Mouse (Mus musculus) mouse embryonic stem cell (cell line): ENCODE results near the gene Olfr495.

Experiments used
- in situ Hi-C, 2 experiments: fragments of 300-500 bp; cut with MboI; formaldehyde crosslinking; loops; 1 replicate in 1 of 2; 3 replicates in 1 of 2; pipeline ENCODE4 v1.14.3; 2019 to 2020; ENCODE audit warnings: low sequenced_read_pairs in 2 of 2, low pct_unique_long_range_greater_than_20kb in 1 of 2, mixed read lengths in 1 of 2; ENCODE audit not compliant: unreplicated experiment in 1 of 2

Gene Olfr495

DNA sequence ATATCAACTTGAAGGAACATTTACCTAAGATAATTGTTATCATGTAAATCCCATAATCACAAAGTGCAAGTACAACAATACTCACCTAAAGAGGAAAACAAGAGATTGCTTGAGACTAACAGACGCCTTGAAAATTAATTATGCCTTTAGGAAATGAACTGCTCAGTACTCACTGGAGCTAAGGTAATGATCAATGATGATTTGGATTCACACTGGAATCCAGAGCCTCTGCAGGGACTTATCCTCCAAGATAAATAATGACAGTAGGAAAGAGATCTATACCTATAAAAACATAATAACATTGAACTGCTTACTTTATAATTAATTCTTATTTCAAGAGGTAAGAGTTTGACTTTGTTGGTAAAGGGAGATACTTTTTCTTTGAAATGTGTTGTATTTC lies at the start of gene Olfr495:
TSS of gene Olfr495 (plus strand) at position 301 of the 400 bp plus-strand sequence.
- in situ Hi-C loops, result no loop called here

DNA sequence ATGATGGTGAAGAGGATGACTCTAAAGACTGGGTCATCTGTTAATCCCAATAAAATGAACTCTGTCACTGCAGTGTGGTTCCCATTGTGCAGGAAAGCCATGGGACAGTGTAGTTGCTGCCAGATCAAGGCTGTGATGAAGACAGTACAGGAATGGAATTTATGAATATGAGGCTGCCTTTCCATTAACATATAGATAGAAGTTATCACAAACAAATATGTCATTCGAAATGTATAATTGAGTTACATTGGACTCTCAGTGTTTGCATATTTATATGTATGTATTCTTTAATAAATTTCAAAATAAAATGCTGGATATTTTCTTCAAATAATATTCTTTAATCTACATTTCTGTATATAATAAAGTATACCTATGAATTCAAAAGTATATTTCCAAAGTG lies 46.1 kb upstream of the Olfr495 start, which contains the start of gene Olfr493:
TSS of gene Olfr493 (minus strand) at position 101 of the 400 bp plus-strand sequence.
- in situ Hi-C loops, result no loop called here

DNA sequence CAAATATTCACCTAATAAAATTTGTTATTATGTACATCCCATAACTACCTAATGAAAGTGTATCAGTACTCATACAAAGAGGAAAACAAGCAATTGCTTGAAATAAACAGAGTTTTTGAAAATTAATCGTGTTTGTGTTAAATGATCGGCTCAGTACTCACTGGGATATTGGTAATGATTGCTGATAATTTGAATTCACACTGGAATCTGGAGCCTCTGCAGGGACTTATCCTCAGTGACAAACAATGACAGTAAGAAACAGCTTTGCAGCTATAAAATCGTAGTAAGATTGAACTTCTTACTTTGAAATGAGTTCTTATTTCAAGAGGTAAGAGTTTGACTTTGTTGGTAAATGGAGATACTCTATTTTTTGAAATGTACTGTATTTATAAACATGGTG lies 27.9 kb upstream of the Olfr495 start, which contains the start of gene Olfr494:
TSS of gene Olfr494 (plus strand) at position 301 of the 400 bp plus-strand sequence.
- in situ Hi-C loops, result no loop called here

DNA sequence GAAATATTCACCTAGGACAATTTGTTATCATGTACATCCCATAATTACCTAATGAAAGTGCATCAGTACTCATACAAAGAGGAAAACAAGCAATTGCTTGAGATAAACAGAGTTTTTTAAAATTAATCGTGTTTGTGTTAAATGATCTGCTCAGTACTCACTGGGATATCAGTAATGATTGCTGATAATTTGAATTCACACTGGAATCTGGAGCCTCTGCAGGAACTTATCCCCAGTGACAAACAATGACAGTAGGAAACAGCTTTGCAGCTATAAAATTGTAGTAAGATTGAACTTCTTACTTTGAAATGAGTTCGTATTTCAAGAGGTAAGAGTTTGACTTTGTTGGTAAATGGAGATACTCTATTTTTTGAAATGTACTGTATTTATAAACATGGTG lies 27.2 kb downstream of the Olfr495 start, which contains the start of gene Olfr497:
TSS of gene Olfr497 (plus strand) at position 301 of the 400 bp plus-strand sequence.
- in situ Hi-C loops, result no loop called here
